Mouse (Mus musculus): ENCODE data around the gene Tmem160.

Gene Tmem160

GRCm38 (mm10) chr7:16452587-16453073, at the start of gene Tmem160:
Gene Tmem160 (plus strand): TSS chr7:16452779.
- peak; percentile 93 for DNase-seq

GRCm38 (mm10) chr7:16402968-16403948, 49.3 kb upstream of the Tmem160 start:
- peak; percentile 62 for DNase-seq

GRCm38 (mm10) chr7:16404315-16405072, 48.1 kb upstream of the Tmem160 start:
- DNase-seq: no peak

- no peak for DNase-seq
Measured at GRCm38 (mm10) chr7:16405073-16405455, 47.5 kb upstream of the Tmem160 start.

GRCm38 (mm10) chr7:16405516-16406351, 46.8 kb upstream of the Tmem160 start:
- DNase-seq: no peak

GRCm38 (mm10) chr7:16406978-16407377, 45.6 kb upstream of the Tmem160 start:
- DNase-seq: no peak

GRCm38 (mm10) chr7:16411100-16411499, 41.5 kb upstream of the Tmem160 start:
- no peak for DNase-seq

- no peak for DNase-seq
Measured at GRCm38 (mm10) chr7:16412220-16412896, 40.2 kb upstream of the Tmem160 start.

GRCm38 (mm10) chr7:16412930-16413329, 39.6 kb upstream of the Tmem160 start:
- DNase-seq: no peak

- DNase-seq: no peak
Measured at GRCm38 (mm10) chr7:16415426-16415825, 37.2 kb upstream of the Tmem160 start.

GRCm38 (mm10) chr7:16417141-16417771, 35.3 kb upstream of the Tmem160 start:
- DNase-seq: no peak

GRCm38 (mm10) chr7:16418713-16419112, 33.9 kb upstream of the Tmem160 start:
- DNase-seq: no peak

GRCm38 (mm10) chr7:16420493-16421118, 32.0 kb upstream of the Tmem160 start:
- no peak for DNase-seq

- no peak for DNase-seq
Measured at GRCm38 (mm10) chr7:16422222-16422856, 30.2 kb upstream of the Tmem160 start.

GRCm38 (mm10) chr7:16423731-16424130, 28.8 kb upstream of the Tmem160 start:
- DNase-seq: no peak

GRCm38 (mm10) chr7:16425721-16426120, 26.9 kb upstream of the Tmem160 start:
- no peak for DNase-seq

- DNase-seq: peak; percentile 84
Measured at GRCm38 (mm10) chr7:16426129-16426729, 26.4 kb upstream of the Tmem160 start.

GRCm38 (mm10) chr7:16433352-16433971, 19.1 kb upstream of the Tmem160 start:
- DNase-seq: no peak

- no peak for DNase-seq
Measured at GRCm38 (mm10) chr7:16435088-16435487, 17.5 kb upstream of the Tmem160 start.

- DNase-seq: no peak
Measured at GRCm38 (mm10) chr7:16441241-16441640, 11.3 kb upstream of the Tmem160 start.
